Mouse (Mus musculus) liver, embryonic 14.5 days (tissue): ENCODE data around the gene Ly6g6c.

Experiments used
- CTCF ChIP-seq: IDR thresholded peaks from 2 replicates; pipeline ENCODE4 v1.5.1; 2016; ENCODE audit warnings: antibody characterized with exemption, low read depth, control low read depth
- EP300 ChIP-seq: IDR thresholded peaks from 2 replicates; pipeline ENCODE4 v1.6.1; 2016; ENCODE audit warnings: antibody characterized with exemption, low read depth

GRCm38 (mm10) chr17:35031272-35031671 lies 33.9 kb upstream of the Ly6g6c start:
- TF ChIP-seq CTCF (no peak), EP300 (no peak)
